Mouse (Mus musculus): ENCODE data around the gene Kat5. TPM values are rescaled to one million over a fixed set of nuclear protein-coding genes. Genes with fewer than 3 reads are reported as not detected.

Gene Kat5
- polyA plus RNA-seq, 1 experiment from 2014 or later: 51.9 TPM

DNA sequence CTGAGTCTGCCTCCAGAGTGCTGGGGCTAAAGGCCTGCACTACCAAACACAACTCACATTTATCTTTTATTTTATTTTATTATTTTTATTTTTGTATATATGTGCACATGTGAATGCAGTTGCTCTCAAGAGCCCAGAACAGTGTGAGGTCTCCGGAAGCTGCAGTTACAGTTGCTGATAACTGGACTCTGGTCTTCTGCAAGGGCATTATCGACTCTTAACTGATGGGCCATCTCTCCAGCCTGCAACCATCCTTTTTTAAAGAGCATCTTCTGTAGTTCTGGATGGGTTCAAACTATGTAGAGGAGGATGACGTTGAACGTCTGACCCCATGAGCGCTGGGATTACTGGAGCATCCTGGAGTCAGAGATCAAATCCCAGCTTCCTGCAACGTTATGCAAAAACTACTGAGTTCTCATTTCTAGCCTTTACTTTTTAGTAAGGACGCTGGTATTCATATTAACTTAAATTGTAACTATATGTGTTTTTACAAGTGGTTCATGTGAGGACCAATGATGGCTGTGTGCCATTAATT, 26.1 kb upstream of the Kat5 start:
- 0 out of 2 replicates have a peak overlapping the region, but pooled peaks have one; percentile 86 for H3K4me2 ChIP-seq (replicated peaks; ENCODE audit: low read depth, low read length)

DNA sequence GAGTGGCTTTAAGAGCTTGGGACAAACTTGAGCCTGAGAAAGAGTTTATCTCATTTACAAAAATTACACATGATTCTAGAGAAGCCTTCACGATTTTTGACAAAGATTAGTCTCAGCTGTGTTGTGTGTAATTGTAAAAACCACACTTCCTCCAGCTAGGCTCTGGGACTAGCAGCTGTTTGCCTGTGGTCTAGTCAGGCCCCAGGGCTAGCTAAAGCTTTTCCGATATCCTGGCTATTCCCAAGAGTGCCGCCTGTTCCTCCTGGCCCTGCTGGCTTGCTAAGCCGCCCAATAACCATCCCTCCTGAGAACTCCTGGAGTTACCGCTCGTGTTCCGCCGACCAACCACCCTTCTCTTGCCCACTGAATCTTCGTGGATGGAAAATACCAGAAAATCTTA, 22.1 kb upstream of the Kat5 start:
- TF ChIP-seq CTCF (IDR thresholded peaks at IDR 0.05): no peak
- TF ChIP-seq EP300 (IDR thresholded peaks at IDR 0.05): no peak
- no peaks in the 10 kb centered on the region for H3K9me3 ChIP-seq (ENCODE audit: low read length)

More for the DNA sequence above, 26.1 kb upstream of the Kat5 start:
- DNase-seq (ENCODE audit: low spot score) (no peak), ATAC-seq (no peak)
- Histone ChIP-seq H3K27me3 (replicated peaks; ENCODE audit: insufficient read depth, low read length) (no peaks in the 10 kb centered on the region), H3K9ac (replicated peaks; ENCODE audit: low read depth) (no peak overlapping the region), H3K27ac (ENCODE audit: low read length) (peak overlapping the region; percentile 97), H3K36me3 (ENCODE audit: insufficient read depth, low read length) (peaks cover 7% of the 10 kb centered on the region; the same call in 1 of the 2 replicates), H3K9me3 (ENCODE audit: low read length) (no peaks in the 10 kb centered on the region), H3K4me1 (ENCODE audit: insufficient read depth, low read depth, low read length) (peaks cover 11% of the 10 kb centered on the region), H3K4me3 (ENCODE audit: low read depth, low read length) (no peak overlapping the region)
- TF ChIP-seq CTCF (IDR thresholded peaks at IDR 0.05): no peak
- no peak for TF ChIP-seq EP300 (IDR thresholded peaks at IDR 0.05)
- 67% methylated on average over 7 of the region's 7 CpGs for WGBS

GRCm38 (mm10) chr19:5629907-5630306, 19.9 kb upstream of the Kat5 start:
- Histone ChIP-seq H3K27me3 (replicated peaks; ENCODE audit: insufficient read depth, low read length) (no peaks in the 10 kb centered on the region), H3K27ac (ENCODE audit: low read length) (no peak overlapping the region), H3K4me1 (ENCODE audit: insufficient read depth, low read depth, low read length) (no peaks in the 10 kb centered on the region), H3K36me3 (ENCODE audit: insufficient read depth, low read length) (no peaks in the 10 kb centered on the region), H3K9me3 (ENCODE audit: low read length) (no peaks in the 10 kb centered on the region), H3K4me3 (ENCODE audit: low read depth, low read length) (no peak overlapping the region), H3K4me2 (replicated peaks; ENCODE audit: low read depth, low read length) (no peak overlapping the region), H3K9ac (replicated peaks; ENCODE audit: low read depth) (no peak overlapping the region)
- TF ChIP-seq CTCF (IDR thresholded peaks at IDR 0.05): no peak
- no peak for TF ChIP-seq EP300 (IDR thresholded peaks at IDR 0.05)
- DNase-seq (ENCODE audit: low spot score): no peak
- no peak for ATAC-seq

More for the DNA sequence above, 22.1 kb upstream of the Kat5 start:
- ATAC-seq: no peak
- WGBS: 78% methylated on average over 9 of the region's 9 CpGs
- no peaks in the 10 kb centered on the region for H3K36me3 ChIP-seq (ENCODE audit: insufficient read depth, low read length)
- DNase-seq (ENCODE audit: low spot score): no peak
- H3K4me2 ChIP-seq (replicated peaks; ENCODE audit: low read depth, low read length): no peak overlapping the region
- H3K4me1 ChIP-seq (ENCODE audit: insufficient read depth, low read depth, low read length): peaks cover 5% of the 10 kb centered on the region
- H3K9ac ChIP-seq (replicated peaks; ENCODE audit: low read depth): no peak overlapping the region
- H3K27ac ChIP-seq (ENCODE audit: low read length): no peak overlapping the region
- no peak overlapping the region for H3K4me3 ChIP-seq (ENCODE audit: low read depth, low read length)
- no peaks in the 10 kb centered on the region for H3K27me3 ChIP-seq (replicated peaks; ENCODE audit: insufficient read depth, low read length)

DNA sequence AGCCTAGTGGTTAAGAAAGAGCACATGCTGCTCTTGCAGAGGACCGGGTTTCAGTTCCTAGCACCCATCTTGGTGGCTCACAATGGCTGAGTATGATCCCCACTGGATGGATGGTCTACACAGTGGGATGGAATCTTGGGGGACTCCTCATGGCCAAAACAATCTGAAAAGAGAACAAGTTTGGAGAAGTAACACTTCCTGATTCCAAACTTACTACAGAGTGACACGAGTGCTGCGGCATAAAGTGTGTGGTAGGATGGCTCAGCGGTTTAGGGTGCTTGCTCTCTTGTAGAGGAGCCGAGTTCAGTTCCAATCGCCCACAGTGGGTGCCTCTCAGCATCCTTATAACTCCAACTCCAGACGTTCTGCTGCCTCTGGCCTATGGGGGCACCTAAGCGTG, 15.3 kb upstream of the Kat5 start:
- no peak for ATAC-seq
- Histone ChIP-seq H3K36me3 (ENCODE audit: insufficient read depth, low read length) (no peaks in the 10 kb centered on the region), H3K9me3 (ENCODE audit: low read length) (no peaks in the 10 kb centered on the region), H3K27ac (ENCODE audit: low read length) (no peak overlapping the region), H3K9ac (replicated peaks; ENCODE audit: low read depth) (no peak overlapping the region), H3K4me3 (ENCODE audit: low read depth, low read length) (no peak overlapping the region), H3K4me2 (replicated peaks; ENCODE audit: low read depth, low read length) (no peak overlapping the region), H3K4me1 (ENCODE audit: insufficient read depth, low read depth, low read length) (no peaks in the 10 kb centered on the region), H3K27me3 (replicated peaks; ENCODE audit: insufficient read depth, low read length) (no peaks in the 10 kb centered on the region)
- WGBS: 82% methylated on average over 8 of the region's 8 CpGs
- no peak for DNase-seq (ENCODE audit: low spot score)
- TF ChIP-seq EP300 (IDR thresholded peaks at IDR 0.05) (no peak), CTCF (IDR thresholded peaks at IDR 0.05) (no peak)

DNA sequence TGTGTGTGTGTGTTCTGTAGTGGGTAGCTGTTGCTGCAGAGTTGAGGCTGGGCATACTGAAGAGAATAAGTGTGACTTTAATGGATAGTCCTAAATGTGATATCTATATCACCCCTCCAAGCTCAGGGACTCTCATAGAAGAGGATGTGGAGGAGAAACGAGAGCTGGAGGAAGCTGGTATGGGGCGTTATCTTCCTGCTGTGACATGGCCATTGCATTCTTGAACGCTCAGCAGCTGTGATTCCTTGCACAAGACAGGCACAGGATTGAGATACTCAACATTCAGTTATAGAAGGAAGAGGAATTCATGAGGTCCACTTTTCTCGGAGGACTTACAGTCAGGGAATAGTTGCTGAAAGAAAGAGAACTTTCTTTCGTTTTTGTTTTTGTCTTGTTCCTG, 11.8 kb upstream of the Kat5 start:
- WGBS: 56% methylated on average over 5 of the region's 5 CpGs
- H3K4me2 ChIP-seq (replicated peaks; ENCODE audit: low read depth, low read length): no peak overlapping the region
- no peak overlapping the region for H3K4me3 ChIP-seq (ENCODE audit: low read depth, low read length)
- H3K4me1 ChIP-seq (ENCODE audit: insufficient read depth, low read depth, low read length): no peaks in the 10 kb centered on the region
- no peak overlapping the region for H3K27ac ChIP-seq (ENCODE audit: low read length)
- no peaks in the 10 kb centered on the region for H3K27me3 ChIP-seq (replicated peaks; ENCODE audit: insufficient read depth, low read length)
- no peaks in the 10 kb centered on the region for H3K9me3 ChIP-seq (ENCODE audit: low read length)
- H3K9ac ChIP-seq (replicated peaks; ENCODE audit: low read depth): no peak overlapping the region
- no peaks in the 10 kb centered on the region for H3K36me3 ChIP-seq (ENCODE audit: insufficient read depth, low read length)
- no peak for ATAC-seq
- TF ChIP-seq CTCF (IDR thresholded peaks at IDR 0.05) (no peak), EP300 (IDR thresholded peaks at IDR 0.05) (no peak)
- no peak for DNase-seq (ENCODE audit: low spot score)

- no peaks in the 10 kb centered on the region for H3K36me3 ChIP-seq (ENCODE audit: insufficient read depth, low read length)
- H3K9ac ChIP-seq (replicated peaks; ENCODE audit: low read depth): no peak overlapping the region
- no peak overlapping the region for H3K27ac ChIP-seq (ENCODE audit: low read length)
- ATAC-seq: no peak
- TF ChIP-seq CTCF (IDR thresholded peaks at IDR 0.05) (no peak), EP300 (IDR thresholded peaks at IDR 0.05) (no peak)
- no peak for DNase-seq (ENCODE audit: low spot score)
- 80% methylated on average over 4 of the region's 4 CpGs for WGBS
- no peak overlapping the region for H3K4me2 ChIP-seq (replicated peaks; ENCODE audit: low read depth, low read length)
- H3K4me1 ChIP-seq (ENCODE audit: insufficient read depth, low read depth, low read length): peaks cover 9% of the 10 kb centered on the region; the same call in 1 of the 2 replicates
- no peaks in the 10 kb centered on the region for H3K27me3 ChIP-seq (replicated peaks; ENCODE audit: insufficient read depth, low read length)
- H3K4me3 ChIP-seq (ENCODE audit: low read depth, low read length): no peak overlapping the region
- H3K9me3 ChIP-seq (ENCODE audit: low read length): no peaks in the 10 kb centered on the region
Observed at GRCm38 (mm10) chr19:5620007-5620406, 10.0 kb upstream of the Kat5 start.

GRCm38 (mm10) chr19:5614953-5615352, 4.9 kb upstream of the Kat5 start:
- ATAC-seq (peak; percentile 78), DNase-seq (ENCODE audit: low spot score) (peak; percentile 92)
- no peak for TF ChIP-seq CTCF (IDR thresholded peaks at IDR 0.05)
- peak; percentile 87 for TF ChIP-seq EP300 (IDR thresholded peaks at IDR 0.05)
- H3K4me3 ChIP-seq (ENCODE audit: low read depth, low read length): no peak overlapping the region
- no peaks in the 10 kb centered on the region for H3K36me3 ChIP-seq (ENCODE audit: insufficient read depth, low read length)
- H3K4me1 ChIP-seq (ENCODE audit: insufficient read depth, low read depth, low read length): peaks cover 9% of the 10 kb centered on the region; the same call in 1 of the 2 replicates
- no peak overlapping the region for H3K4me2 ChIP-seq (replicated peaks; ENCODE audit: low read depth, low read length)
- peak overlapping the region; percentile 62; the same call in 1 of the 2 replicates for H3K27ac ChIP-seq (ENCODE audit: low read length)
- H3K9ac ChIP-seq (replicated peaks; ENCODE audit: low read depth): no peak overlapping the region
- H3K27me3 ChIP-seq (replicated peaks; ENCODE audit: insufficient read depth, low read length): no peaks in the 10 kb centered on the region
- WGBS: 29% methylated on average over 2 of the region's 2 CpGs
- H3K9me3 ChIP-seq (ENCODE audit: low read length): no peaks in the 10 kb centered on the region

Data from lung, postnatal 0 days (tissue).